22 mouse cellular contexts compared by ENCODE assay signal in the genomic region with DNA sequence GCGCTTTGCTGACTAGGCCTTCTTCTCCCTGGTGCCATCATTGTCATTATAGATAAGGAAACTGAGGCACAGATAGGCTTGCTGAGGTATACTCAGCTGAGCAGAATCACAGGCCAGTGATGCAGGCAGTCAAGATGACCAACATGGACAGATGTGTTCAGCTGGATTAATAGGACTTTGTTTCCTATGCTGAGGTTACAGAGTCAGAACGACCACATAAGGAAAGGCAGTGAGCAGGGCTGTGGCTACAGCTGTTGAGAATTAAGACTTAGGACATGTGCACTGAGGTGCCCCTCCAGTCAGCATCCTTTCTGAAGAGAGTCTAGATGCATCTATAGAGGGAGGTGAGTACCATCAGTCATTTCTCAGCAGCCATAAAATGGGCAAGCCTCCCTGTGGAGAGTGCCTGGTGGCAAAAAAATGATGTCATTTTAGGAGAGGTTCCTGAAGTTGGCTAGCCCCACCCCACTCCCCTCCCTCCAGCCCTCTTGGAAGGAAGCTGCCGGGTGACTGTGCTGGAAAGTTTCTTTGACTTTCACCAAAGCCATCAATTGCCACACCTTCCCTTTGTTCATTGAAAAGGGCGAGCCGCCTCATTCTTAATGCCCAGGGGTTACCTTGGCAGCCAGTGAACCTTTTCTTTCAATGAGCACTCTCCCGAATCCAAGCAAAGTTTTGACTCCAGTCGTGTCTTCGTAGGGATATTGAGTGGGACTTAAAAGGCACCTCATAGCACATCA. TPM values are rescaled to one million over a fixed set of nuclear protein-coding genes. Genes with fewer than 3 reads are reported as not detected.
DNase-seq lines count a peak whose midpoint lies in the region; ATAC-seq lines count a peak whose summit lies in the region.
"Had no signal": no experiment of that assay in that cellular context is flagged by ENCODE, and none has a peak within 500 bp of the region (broad histone marks: within the 10 kb centered on the region; RNA-seq: fewer than 3 reads in every experiment).

No protein-coding gene starts in this region.

- no peak overlapping the region for H3K9ac ChIP-seq in stomach, embryonic 15.5 days
- H3K9ac ChIP-seq: embryonic facial prominence, embryonic 12.5 days; forebrain, embryonic 15.5 days; heart, embryonic 15.5 days; hindbrain, embryonic 14.5 days had no signal

- peak; percentile 5 for DNase-seq in lung, postnatal 36 days
- DNase-seq in lung, postnatal 4 days: no peak
- peak; percentile 89 for DNase-seq in R1 (ENCODE audit: low read depth, low spot score)
- DNase-seq in left cerebral cortex, postnatal 36 days (ENCODE audit: low spot score in 2 of 2): no peak
- DNase-seq in spleen, postnatal 14 days (ENCODE audit: low spot score in 2 of 2): no peak
- no peak for DNase-seq in left cerebral cortex, adult 9 months (ENCODE audit: low spot score in 2 of 2)
- DNase-seq: cerebellum, adult 9-10 months; gastrocnemius, postnatal 14 days; heart, adult 2 months; heart, postnatal 14 days had no signal

- no peaks in the 10 kb centered on the region for H3K9me3 ChIP-seq in stomach, embryonic 15.5 days
- H3K9me3 ChIP-seq: embryonic facial prominence, embryonic 12.5 days; forebrain, embryonic 15.5 days; heart, embryonic 15.5 days had no signal

- intact Hi-C loops in left cerebral cortex, postnatal 36 days (cut with DNase I): loop anchor here (10.0 kb wide), 1 partner anchor 88 kb away; no protein-coding TSS in a partner anchor

- no peak overlapping the region for H3K4me2 ChIP-seq in stomach, embryonic 15.5 days
- H3K4me2 ChIP-seq: embryonic facial prominence, embryonic 12.5 days; forebrain, embryonic 15.5 days; heart, embryonic 11.5 days; heart, embryonic 15.5 days; hindbrain, embryonic 14.5 days had no signal

- WGBS in stomach, embryonic 15.5 days: 63% methylated on average over 8 of the region's 8 CpGs

- peaks cover 15% of the 10 kb centered on the region for H3K4me1 ChIP-seq in stomach, embryonic 15.5 days

- no peaks in the 10 kb centered on the region for H3K36me3 ChIP-seq in stomach, embryonic 15.5 days
- H3K36me3 ChIP-seq: embryonic facial prominence, embryonic 12.5 days; forebrain, embryonic 15.5 days; heart, embryonic 15.5 days had no signal

- no peak overlapping the region for H3K4me3 ChIP-seq in stomach, embryonic 15.5 days (replicated peaks)
- H3K4me3 ChIP-seq: embryonic facial prominence, embryonic 12.5 days; forebrain, embryonic 15.5 days; heart, adult 2 months; heart, embryonic 15.5 days had no signal

- 0 out of 2 replicates have a peak overlapping the region, but pooled peaks have one; percentile 12 for H3K27ac ChIP-seq in stomach, embryonic 15.5 days
- H3K27ac ChIP-seq: embryonic facial prominence, embryonic 12.5 days; forebrain, embryonic 15.5 days; heart, adult 2 months; heart, embryonic 15.5 days; hindbrain, embryonic 14.5 days had no signal

- no peaks in the 10 kb centered on the region for H3K27me3 ChIP-seq in stomach, embryonic 15.5 days (replicated peaks)
- H3K27me3 ChIP-seq: embryonic facial prominence, embryonic 12.5 days; forebrain, embryonic 15.5 days; heart, embryonic 15.5 days; Patski had no signal

- ATAC-seq in stomach, embryonic 15.5 days (ENCODE audit: insufficient read depth, low FRiP score, low read depth): no peak

RNA-seq across cellular contexts. Expression of gene Glrp1, which starts 43.4 kb away (rescaled TPM):
- polyA plus RNA-seq in stomach, embryonic 15.5 days (2015; fragmentation: Nextera tagmentation; extraction: Ambion mirVana): not detected in 2 replicates
- total RNA-seq in left cerebral cortex, postnatal 36 days (2021): not detected
- total RNA-seq: adrenal gland, adult 8-10 months; adrenal gland, postnatal 36 days; gastrocnemius, postnatal 14 days; heart, postnatal 14 days had no signal
- polyA plus RNA-seq: embryonic facial prominence, embryonic 12.5 days; forebrain, embryonic 11.5 days; forebrain, embryonic 15.5 days; hindbrain, embryonic 14.5 days; Patski had no signal

RNA-seq across cellular contexts. Expression of gene Spp2, which starts 59.7 kb away (rescaled TPM):
- polyA plus RNA-seq in stomach, embryonic 15.5 days (2015; fragmentation: Nextera tagmentation; extraction: Ambion mirVana): 10.1 and 21.7 TPM in 2 replicates
- not detected for total RNA-seq in left cerebral cortex, postnatal 36 days (2021)
- total RNA-seq: adrenal gland, adult 8-10 months; adrenal gland, postnatal 36 days; gastrocnemius, postnatal 14 days; heart, adult 2 months; heart, postnatal 14 days; hematopoietic stem cell, adult 5-6 weeks had no signal
- polyA plus RNA-seq: embryonic facial prominence, embryonic 12.5 days; forebrain, embryonic 11.5 days; forebrain, embryonic 15.5 days; gonadal fat pad, adult 2 months; heart, adult 2 months had no signal

Comparison
In these comparisons a context has a peak if more than half of its experiments do, and no peak if none do; other contexts are left out.
1. DNase-seq: peak in lung, postnatal 36 days (single experiment) and R1 (single experiment); none in lung, postnatal 4 days (0 of 2), left cerebral cortex, postnatal 36 days (0 of 2), spleen, postnatal 14 days (0 of 2) and left cerebral cortex, adult 9 months (0 of 2).